ENCODE assay signal across 12 mouse cellular contexts in genomic region chr6:94685611-94686010, GRCm38 (mm10). TPM values are rescaled to one million over a fixed set of nuclear protein-coding genes. Genes with fewer than 3 reads are reported as not detected.
A peak's percentile ranks its signal among the peaks of the same experiment; 100 is the strongest.
DNase-seq lines count a peak whose midpoint lies in the region; ATAC-seq lines count a peak whose summit lies in the region.
"Had no signal": no experiment of that assay in that cellular context is flagged by ENCODE, and none has a peak within 500 bp of the region (broad histone marks: within the 10 kb centered on the region; RNA-seq: fewer than 3 reads in every experiment).

No protein-coding gene starts in this region.

- H3K9me3 ChIP-seq in heart, embryonic 12.5 days (replicated peaks): no peaks in the 10 kb centered on the region
- no peaks in the 10 kb centered on the region for H3K9me3 ChIP-seq in midbrain, embryonic 10.5 days (replicated peaks)
- H3K9me3 ChIP-seq in midbrain, embryonic 15.5 days: no peaks in the 10 kb centered on the region
- H3K9me3 ChIP-seq in embryonic facial prominence, embryonic 15.5 days (replicated peaks): no peaks in the 10 kb centered on the region
- H3K9me3 ChIP-seq in stomach, embryonic 15.5 days: no peaks in the 10 kb centered on the region
- H3K9me3 ChIP-seq: limb, embryonic 15.5 days had no signal

- ATAC-seq in heart, embryonic 12.5 days (ENCODE audit: insufficient number of reproducible peaks, low FRiP score): no peak
- ATAC-seq in midbrain, embryonic 15.5 days (replicated peaks): no peak
- no peak for ATAC-seq in embryonic facial prominence, embryonic 15.5 days (ENCODE audit: insufficient number of reproducible peaks, low FRiP score, low TSS enrichment, low read depth)
- ATAC-seq in stomach, embryonic 15.5 days (ENCODE audit: insufficient read depth, low FRiP score, low read depth): no peak
- ATAC-seq: midbrain, embryonic 16.5 days had no signal

- 73% methylated on average over 6 of the region's 6 CpGs for WGBS in heart, embryonic 12.5 days
- WGBS in midbrain, embryonic 10.5 days: 88% methylated on average over 6 of the region's 6 CpGs
- WGBS in midbrain, embryonic 15.5 days: 78% methylated on average over 6 of the region's 6 CpGs
- whole genome bisulfite sequencing in embryonic facial prominence, embryonic 15.5 days: 51% methylated on average over 6 of the region's 6 CpGs
- 62% methylated on average over 6 of the region's 6 CpGs for WGBS in stomach, embryonic 15.5 days

- no peaks in the 10 kb centered on the region for H3K36me3 ChIP-seq in heart, embryonic 12.5 days
- H3K36me3 ChIP-seq in midbrain, embryonic 10.5 days: no peaks in the 10 kb centered on the region
- no peaks in the 10 kb centered on the region for H3K36me3 ChIP-seq in midbrain, embryonic 15.5 days (replicated peaks)
- H3K36me3 ChIP-seq in embryonic facial prominence, embryonic 15.5 days: no peaks in the 10 kb centered on the region
- H3K36me3 ChIP-seq in stomach, embryonic 15.5 days: no peaks in the 10 kb centered on the region
- H3K36me3 ChIP-seq: limb, embryonic 15.5 days had no signal

- H3K4me1 ChIP-seq in heart, embryonic 12.5 days (replicated peaks): peaks cover 77% of the 10 kb centered on the region
- peaks cover 83% of the 10 kb centered on the region for H3K4me1 ChIP-seq in midbrain, embryonic 10.5 days
- peaks cover 34% of the 10 kb centered on the region for H3K4me1 ChIP-seq in midbrain, embryonic 15.5 days
- peaks cover 88% of the 10 kb centered on the region for H3K4me1 ChIP-seq in embryonic facial prominence, embryonic 15.5 days
- H3K4me1 ChIP-seq in stomach, embryonic 15.5 days: peaks cover 71% of the 10 kb centered on the region

- no peak overlapping the region for H3K4me2 ChIP-seq in heart, embryonic 12.5 days
- no peak overlapping the region for H3K4me2 ChIP-seq in midbrain, embryonic 15.5 days
- no peak overlapping the region; the same call in 1 of the 2 replicates for H3K4me2 ChIP-seq in embryonic facial prominence, embryonic 15.5 days (replicated peaks)
- H3K4me2 ChIP-seq in stomach, embryonic 15.5 days: peak overlapping the region; percentile 23; the same call in 1 of the 2 replicates
- H3K4me2 ChIP-seq: limb, embryonic 15.5 days had no signal

- no peak overlapping the region for H3K9ac ChIP-seq in heart, embryonic 12.5 days
- H3K9ac ChIP-seq in midbrain, embryonic 15.5 days: no peak overlapping the region
- no peak overlapping the region for H3K9ac ChIP-seq in embryonic facial prominence, embryonic 15.5 days
- H3K9ac ChIP-seq in stomach, embryonic 15.5 days: no peak overlapping the region
- H3K9ac ChIP-seq: limb, embryonic 15.5 days had no signal

- DNase-seq in heart, postnatal 4 days: no peak
- DNase-seq in midbrain, embryonic 10.5 days (ENCODE audit: low spot score): no peak
- DNase-seq in thymus, adult 18-20 months: no peak
- no peak for DNase-seq in ovary, adult 18-20 months (ENCODE audit: low spot score)
- DNase-seq: kidney, postnatal 14 days; thymus, postnatal 36 days had no signal

- H3K27me3 ChIP-seq in heart, embryonic 12.5 days (replicated peaks): no peaks in the 10 kb centered on the region
- H3K27me3 ChIP-seq in midbrain, embryonic 10.5 days (ENCODE audit: low read depth, poor library complexity, severe bottlenecking): no peaks in the 10 kb centered on the region
- H3K27me3 ChIP-seq in midbrain, embryonic 15.5 days (replicated peaks): no peaks in the 10 kb centered on the region
- no peaks in the 10 kb centered on the region for H3K27me3 ChIP-seq in embryonic facial prominence, embryonic 15.5 days
- no peaks in the 10 kb centered on the region for H3K27me3 ChIP-seq in stomach, embryonic 15.5 days (replicated peaks)
- H3K27me3 ChIP-seq: limb, embryonic 15.5 days had no signal

- no peak overlapping the region for H3K4me3 ChIP-seq in heart, embryonic 12.5 days
- H3K4me3 ChIP-seq in midbrain, embryonic 10.5 days: no peak overlapping the region
- H3K4me3 ChIP-seq in midbrain, embryonic 15.5 days: no peak overlapping the region
- no peak overlapping the region for H3K4me3 ChIP-seq in embryonic facial prominence, embryonic 15.5 days (replicated peaks)
- H3K4me3 ChIP-seq in stomach, embryonic 15.5 days (replicated peaks): no peak overlapping the region
- H3K4me3 ChIP-seq: limb, embryonic 15.5 days had no signal

- peak overlapping the region; percentile 30; the same call in 1 of the 2 replicates for H3K27ac ChIP-seq in heart, embryonic 12.5 days (ENCODE audit: poor library complexity, severe bottlenecking)
- 0 out of 2 replicates have a peak overlapping the region, but pooled peaks have one; percentile 13 for H3K27ac ChIP-seq in midbrain, embryonic 10.5 days (replicated peaks)
- H3K27ac ChIP-seq in midbrain, embryonic 15.5 days: no peak overlapping the region
- peak overlapping the region; percentile 8; the same call in 1 of the 2 replicates for H3K27ac ChIP-seq in embryonic facial prominence, embryonic 15.5 days (replicated peaks)
- no peak overlapping the region; the same call in 1 of the 2 replicates for H3K27ac ChIP-seq in stomach, embryonic 15.5 days
- H3K27ac ChIP-seq: limb, embryonic 15.5 days had no signal

RNA-seq across cellular contexts. Expression of gene Lrig1, which starts 14.3 kb away (rescaled TPM):
- polyA plus RNA-seq in heart, embryonic 12.5 days (2016; fragmentation: Nextera tagmentation; extraction: Ambion mirVana): 14.6 and 16.5 TPM in 2 replicates
- total RNA-seq in heart, postnatal 4 days (2021): 10 to 100 TPM; 25.0 to 26.9 TPM
- polyA plus RNA-seq in midbrain, embryonic 10.5 days (2016; fragmentation: Nextera tagmentation; extraction: Ambion mirVana): 13.4 and 13.9 TPM in 2 replicates
- 16.0 and 18.7 TPM in 2 replicates for polyA plus RNA-seq in midbrain, embryonic 15.5 days (2015; fragmentation: Nextera tagmentation; extraction: Ambion mirVana)
- 28.9 TPM in 2 replicates for polyA plus RNA-seq in embryonic facial prominence, embryonic 15.5 days (2015; fragmentation: Nextera tagmentation; extraction: Ambion mirVana)
- polyA plus RNA-seq in stomach, embryonic 15.5 days (2015; fragmentation: Nextera tagmentation; extraction: Ambion mirVana): 25.7 TPM in 2 replicates

Comparison
In these comparisons a context has a peak if more than half of its experiments do, and no peak if none do; other contexts are left out.
1. H3K27ac ChIP-seq: peak in heart, embryonic 12.5 days (single experiment), midbrain, embryonic 10.5 days (single experiment) and embryonic facial prominence, embryonic 15.5 days (single experiment); none in midbrain, embryonic 15.5 days (single experiment) and stomach, embryonic 15.5 days (single experiment).